In the genomic region with DNA sequence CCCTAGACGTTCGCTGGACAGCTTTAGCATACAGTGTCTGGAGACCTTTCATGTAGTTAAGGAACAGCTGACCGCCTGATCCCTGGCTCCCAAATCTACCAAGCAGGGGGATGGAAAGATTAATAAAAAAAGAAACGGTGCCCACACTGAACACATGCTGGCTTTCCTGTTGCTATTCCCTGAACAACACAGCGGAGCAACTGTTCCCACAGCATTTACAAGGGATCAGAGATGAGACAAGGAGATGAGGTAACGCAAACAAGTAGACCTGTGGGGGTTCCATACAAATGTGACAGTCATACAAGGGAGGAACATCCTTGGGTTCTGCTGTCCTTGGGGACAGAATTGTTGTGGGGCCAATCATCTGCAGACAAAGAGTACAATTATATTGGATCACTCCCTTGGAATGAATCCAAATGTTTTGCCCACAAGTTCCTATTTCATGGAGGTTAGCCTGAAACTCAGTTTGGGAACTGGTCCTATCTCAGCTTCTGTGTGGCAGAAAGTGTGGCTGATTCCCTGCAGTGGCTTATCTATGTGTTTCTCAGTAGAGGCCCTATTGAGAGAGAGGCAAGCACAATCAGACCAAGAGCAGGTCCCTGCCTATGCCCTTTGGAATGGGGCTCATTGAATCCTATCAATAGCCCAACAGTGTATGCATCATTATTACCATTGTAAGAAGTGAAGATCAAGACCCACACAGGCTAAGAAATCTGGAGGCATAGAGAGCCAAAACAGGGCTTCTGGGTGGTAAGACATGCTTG, we compare ENCODE assay signal across 22 mouse cellular contexts.
DNase-seq lines count a peak whose midpoint lies in the region; ATAC-seq and TF ChIP-seq lines count a peak whose summit lies in the region.
"Had no signal": no experiment of that assay in that cellular context is flagged by ENCODE, and none has a peak within 500 bp of the region (broad histone marks: within the 10 kb centered on the region; RNA-seq: fewer than 3 reads in every experiment).

No protein-coding gene starts in this region.

- no peak for DNase-seq in frontal cortex, postnatal 10 days (ENCODE audit: low spot score in 2 of 2)
- no peak for DNase-seq in heart, postnatal 0 days (ENCODE audit: low spot score)
- no peak for DNase-seq in heart, postnatal 10 days
- no peak for DNase-seq in liver, embryonic 14.5 days (ENCODE audit: low read depth in 3 of 3, low spot score in 3 of 3)
- peak; percentile 54 for DNase-seq in testis, postnatal 14 days (ENCODE audit: low spot score)
- DNase-seq in right cerebral cortex, postnatal 36 days (ENCODE audit: low spot score in 2 of 2) = no peak
- DNase-seq: cerebellum, adult 18-20 months; cerebellum, postnatal 25 days; gastrocnemius, postnatal 10 days; heart, adult 18-20 months; heart, postnatal 36 days; kidney, adult 11 months; layer of hippocampus, adult 9-11 months; right cerebral cortex, adult 18-20 months had no signal

- H3K4me2 ChIP-seq in heart, postnatal 0 days (ENCODE audit: low read depth, low read length) = no peak overlapping the region
- no peak overlapping the region for H3K4me2 ChIP-seq in liver, embryonic 14.5 days (ENCODE audit: low read depth)
- H3K4me2 ChIP-seq: embryonic facial prominence, embryonic 13.5 days; forebrain, embryonic 13.5 days; hindbrain, embryonic 13.5 days; kidney, embryonic 15.5 days; midbrain, embryonic 15.5 days; stomach, embryonic 15.5 days had no signal

- H3K4me3 ChIP-seq in heart, postnatal 0 days (ENCODE audit: low read depth, low read length) = no peak overlapping the region
- H3K4me3 ChIP-seq in liver, embryonic 14.5 days (ENCODE audit: insufficient read depth in 1 of 2, low read depth in 2 of 2, low read length in 2 of 2) = no peak overlapping the region
- H3K4me3 ChIP-seq: embryonic facial prominence, embryonic 13.5 days; forebrain, embryonic 13.5 days; hindbrain, embryonic 13.5 days; kidney, embryonic 15.5 days; midbrain, embryonic 15.5 days; stomach, embryonic 15.5 days had no signal

- TF ChIP-seq CTCF in heart, postnatal 0 days (IDR thresholded peaks at IDR 0.05; ENCODE audit: low read depth) = no peak
- TF ChIP-seq CTCF in liver, embryonic 14.5 days (IDR thresholded peaks at IDR 0.05; ENCODE audit: low read depth) = no peak

- no peaks in the 10 kb centered on the region for H3K36me3 ChIP-seq in heart, postnatal 0 days (replicated peaks; ENCODE audit: control insufficient read depth, insufficient read depth, low read length)
- no peaks in the 10 kb centered on the region for H3K36me3 ChIP-seq in liver, embryonic 14.5 days (replicated peaks; ENCODE audit: control insufficient read depth, insufficient read depth, low read depth)
- H3K36me3 ChIP-seq: embryonic facial prominence, embryonic 13.5 days; hindbrain, embryonic 13.5 days; kidney, embryonic 15.5 days; midbrain, embryonic 15.5 days; stomach, embryonic 15.5 days had no signal

- peak overlapping the region; percentile 44 for H3K27ac ChIP-seq in heart, postnatal 0 days (ENCODE audit: low read depth)
- no peak overlapping the region for H3K27ac ChIP-seq in liver, embryonic 14.5 days
- H3K27ac ChIP-seq: embryonic facial prominence, embryonic 13.5 days; forebrain, embryonic 13.5 days; hindbrain, embryonic 13.5 days; kidney, embryonic 15.5 days; macrophage; midbrain, embryonic 15.5 days; stomach, embryonic 15.5 days had no signal

- intact Hi-C loops in heart, postnatal 10 days (cut with DNase I) = loop anchor here (5.0 kb wide), 1 partner anchor 66 kb away; a partner anchor contains a TSS

- H3K9ac ChIP-seq in heart, postnatal 0 days (replicated peaks; ENCODE audit: low read depth, low read length) = no peak overlapping the region
- no peak overlapping the region for H3K9ac ChIP-seq in liver, embryonic 14.5 days (replicated peaks)
- H3K9ac ChIP-seq: embryonic facial prominence, embryonic 13.5 days; forebrain, embryonic 13.5 days; hindbrain, embryonic 13.5 days; kidney, embryonic 15.5 days; midbrain, embryonic 15.5 days; stomach, embryonic 15.5 days had no signal

- ATAC-seq in frontal cortex, adult (ENCODE audit: low TSS enrichment) = 0 out of 2 replicates have a peak, but pooled peaks have one; percentile 35
- no peak; the same call in 1 of the 2 replicates for ATAC-seq in heart, postnatal 0 days (ENCODE audit: insufficient read depth, low read depth)
- peak; percentile 62 for ATAC-seq in liver, embryonic 14.5 days (ENCODE audit: insufficient read depth)
- ATAC-seq: forebrain, embryonic 13.5 days; midbrain, embryonic 15.5 days had no signal

- H3K9me3 ChIP-seq in heart, postnatal 0 days (replicated peaks; ENCODE audit: control insufficient read depth, low read length) = 0 out of 2 replicates have a peak, but pooled peaks cover 4% of the 10 kb centered on the region
- no peaks in the 10 kb centered on the region for H3K9me3 ChIP-seq in liver, embryonic 14.5 days (ENCODE audit: control insufficient read depth, low read length)
- H3K9me3 ChIP-seq: embryonic facial prominence, embryonic 13.5 days; forebrain, embryonic 13.5 days; hindbrain, embryonic 13.5 days; kidney, embryonic 15.5 days; midbrain, embryonic 15.5 days; stomach, embryonic 15.5 days had no signal

- H3K27me3 ChIP-seq in heart, postnatal 0 days (ENCODE audit: control insufficient read depth, insufficient read depth, low read length) = no peaks in the 10 kb centered on the region
- H3K27me3 ChIP-seq in liver, embryonic 14.5 days (ENCODE audit: control insufficient read depth, insufficient read depth, low read length) = no peaks in the 10 kb centered on the region
- H3K27me3 ChIP-seq: embryonic facial prominence, embryonic 13.5 days; forebrain, embryonic 13.5 days; hindbrain, embryonic 13.5 days; kidney, embryonic 15.5 days; midbrain, embryonic 15.5 days; stomach, embryonic 15.5 days had no signal

- TF ChIP-seq EP300 in heart, postnatal 0 days (IDR thresholded peaks at IDR 0.05; ENCODE audit: low read depth) = no peak
- TF ChIP-seq EP300 in liver, embryonic 14.5 days (IDR thresholded peaks at IDR 0.05; ENCODE audit: low read depth) = peak; percentile 42; the same call in 1 of the 2 replicates

- H3K4me1 ChIP-seq in heart, postnatal 0 days (ENCODE audit: control insufficient read depth, insufficient read depth) = peaks cover 34% of the 10 kb centered on the region
- H3K4me1 ChIP-seq in liver, embryonic 14.5 days (replicated peaks; ENCODE audit: control insufficient read depth in 2 of 2, insufficient read depth in 2 of 2, low read length in 1 of 2) = peaks cover 17 to 42% of the 10 kb centered on the region in 2 experiments
- H3K4me1 ChIP-seq: embryonic facial prominence, embryonic 13.5 days; forebrain, embryonic 13.5 days; hindbrain, embryonic 13.5 days; midbrain, embryonic 15.5 days; stomach, embryonic 15.5 days had no signal

- WGBS in heart, postnatal 0 days = 67% methylated on average over 6 of the region's 6 CpGs
- 61% methylated on average over 6 of the region's 6 CpGs for WGBS in liver, embryonic 14.5 days (ENCODE audit: insufficient replicate concordance)
